Mouse (Mus musculus) E14TG2a.4 (cell line): Measurements from ENCODE around the gene Pla2g6.

Experiments
- CTCF ChIP-seq: conservative IDR thresholded peaks from 2 replicates; pipeline ENCODE4 v1.5.1; 2014; ENCODE audit warnings: low read length
- NANOG ChIP-seq: IDR thresholded peaks from 2 replicates; pipeline ENCODE4 v1.6.1; 2014; ENCODE audit warnings: borderline replicate concordance, low read length, mixed read lengths

- TF ChIP-seq CTCF (no peak), NANOG (no peak)
Measured at GRCm38 (mm10) chr15:79304832-79305231, 23.4 kb downstream of the Pla2g6 start.
